Mouse (Mus musculus): ENCODE results near the gene Tmem59.

GRCm38 (mm10) chr4:107245368-107245767 lies 67.2 kb downstream of the Tmem59 start:
- TF ChIP-seq MYOG (IDR thresholded peaks at IDR 0.05; ENCODE audit: control insufficient read depth, extremely low read depth, insufficient read length) (no peak), CTCF (IDR thresholded peaks at IDR 0.05; ENCODE audit: control insufficient read depth, insufficient read depth, insufficient read length) (no peak)
